Mouse (Mus musculus) colon, adult 2 months (tissue): ENCODE results near the gene Gm17469. TPM values are rescaled to one million over a fixed set of nuclear protein-coding genes. Genes with fewer than 3 reads are reported as not detected.

ENCODE experiments used
- polyA plus RNA-seq: library from polyadenylated mRNA; depleted of rRNA; stranded (reverse); fragments of >200 nt; gene quantifications from 2 replicates; pipeline ENCODE4 v1.2.3, GENCODE M21; 2012; rRNA removed

Gene Gm17469
- not detected in 2 replicates for polyA plus RNA-seq

GRCm38 (mm10) chrX:124629593-124629992, at the start of gene Gm17469:
Gene Gm17469 (plus strand): TSS chrX:124629893.

Other genes starting within 250 kb of the Gm17469 start
- not detected in 2 replicates for gene Gm17584, start 129.3 kb upstream of the Gm17469 start, polyA plus RNA-seq